Mouse (Mus musculus): Measurements from ENCODE around the gene Col5a1.

DNA sequence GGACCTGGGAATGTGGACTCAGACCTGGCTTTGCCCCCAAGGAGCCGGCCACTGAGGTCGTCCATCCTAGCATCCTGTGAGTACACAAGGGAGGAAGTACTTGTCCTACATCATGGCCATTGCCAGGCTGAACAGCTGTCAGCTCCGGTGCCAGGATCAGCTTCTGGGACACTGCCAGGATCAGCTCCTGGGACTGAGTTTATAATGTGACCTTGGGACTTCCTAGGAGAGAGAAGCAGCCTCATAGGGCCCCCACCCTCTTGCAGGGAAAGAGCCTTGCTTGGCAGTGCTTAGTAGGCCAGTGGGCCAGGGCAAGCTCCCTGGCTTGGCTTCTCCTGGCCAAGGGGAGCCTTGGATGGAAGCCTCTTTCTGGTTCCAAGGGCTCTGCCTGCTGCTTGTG, 67.6 kb downstream of the Col5a1 start:
- no peak for TF ChIP-seq CTCF (IDR thresholded peaks at IDR 0.05; ENCODE audit: control insufficient read depth, insufficient read depth, insufficient read length)
- TF ChIP-seq MYOD1 (IDR thresholded peaks at IDR 0.05; ENCODE audit: control insufficient read depth, insufficient read length, low read depth) = no peak
- no peak for TF ChIP-seq USF1 (IDR thresholded peaks at IDR 0.05; ENCODE audit: low read depth)
- TF ChIP-seq MYOG (IDR thresholded peaks at IDR 0.05; ENCODE audit: control insufficient read depth, extremely low read depth, insufficient read length) = no peak
- no peak for TF ChIP-seq MAX (IDR thresholded peaks at IDR 0.05)

Measured in C2C12 (cell line).